Mouse (Mus musculus) liver, adult 2 months (tissue): ENCODE measurements at regions not wholly inside any gene's neighbourhood (a gene's known extent, or its start where the extent isn't known, plus 50 kb on each side); places are given as distances from the start of the nearest gene placed in this dataset.

ENCODE experiments used
- CTCF ChIP-seq: fragments of 200-500 bp; IDR thresholded peaks from 2 replicates; pipeline ENCODE4 v1.5.1; 2011; ENCODE audit warnings: low read depth, low read length, control low read depth
- POLR2A ChIP-seq: fragments of 200-500 bp; IDR thresholded peaks from 2 replicates; pipeline ENCODE4 v1.6.1; 2011; ENCODE audit warnings: low read length, control low read depth; ENCODE audit not compliant: insufficient read depth; ENCODE audit errors: extremely low read depth

- TF ChIP-seq CTCF = no peak
- TF ChIP-seq POLR2A = no peak
Measured at GRCm38 (mm10) chr13:43898555-43899258, 114.1 kb downstream of the Cd83 start.
